Mouse (Mus musculus) mouse trophoblast stem cell (cell line): ENCODE data around the gene Hmmr.
"Not testable (repeated sequence)": the region's sequence is repeated elsewhere in the genome, so short reads cannot be mapped to it uniquely, and the experiment has no call there.

Experiments
- in situ Hi-C, 2 experiments: fragments of 300-500 bp; cut with MseI, MboI; formaldehyde crosslinking; loops; 2 replicates in 1 of 2; 3 replicates in 1 of 2; pipeline ENCODE4 v1.15.1; 2025

The Hmmr gene

GRCm38 (mm10) chr11:40733339-40734174, at the start of gene Hmmr, which contains the start of gene Nudcd2:
Gene Hmmr (minus strand): TSS chr11:40733422.
Gene Nudcd2 (plus strand): TSS chr11:40733667.
- in situ Hi-C loops: no loop called here

GRCm38 (mm10) chr11:40781857-40782256, 48.6 kb upstream of the Hmmr start:
- in situ Hi-C loops: no loop called here

- in situ Hi-C loops: no loop called here
Measured at GRCm38 (mm10) chr11:40775315-40776269, 42.4 kb upstream of the Hmmr start.

- in situ Hi-C loops: no loop called here
Measured at GRCm38 (mm10) chr11:40764690-40765089, 31.5 kb upstream of the Hmmr start.

GRCm38 (mm10) chr11:40763395-40763794, 30.2 kb upstream of the Hmmr start:
- in situ Hi-C loops: no loop called here

GRCm38 (mm10) chr11:40759896-40760295, 26.7 kb upstream of the Hmmr start:
- in situ Hi-C loops: no loop called here

GRCm38 (mm10) chr11:40755968-40756367, 22.7 kb upstream of the Hmmr start:
- in situ Hi-C loops: no loop called here

GRCm38 (mm10) chr11:40755109-40755627, 21.9 kb upstream of the Hmmr start, which contains the start of gene Ccng1:
Gene Ccng1 (minus strand): TSS chr11:40755311.
- in situ Hi-C loops: no loop called here

GRCm38 (mm10) chr11:40754664-40755107, 21.5 kb upstream of the Hmmr start:
- in situ Hi-C loops: no loop called here

- in situ Hi-C loops: no loop called here
Measured at GRCm38 (mm10) chr11:40753836-40754235, 20.6 kb upstream of the Hmmr start.

GRCm38 (mm10) chr11:40747716-40748115, 14.5 kb upstream of the Hmmr start:
- in situ Hi-C loops: no loop called here

GRCm38 (mm10) chr11:40746361-40746760, 13.1 kb upstream of the Hmmr start:
- in situ Hi-C loops: no loop called here

- in situ Hi-C loops: no loop called here
Measured at GRCm38 (mm10) chr11:40744348-40744747, 11.1 kb upstream of the Hmmr start.

- in situ Hi-C loops: no loop called here
Measured at GRCm38 (mm10) chr11:40741605-40742262, 8.5 kb upstream of the Hmmr start.

- in situ Hi-C loops: no loop called here
Measured at GRCm38 (mm10) chr11:40737369-40737768, 4.1 kb upstream of the Hmmr start.

- in situ Hi-C loops: no loop called here
Measured at GRCm38 (mm10) chr11:40734251-40734752, 1.1 kb upstream of the Hmmr start.

GRCm38 (mm10) chr11:40732997-40733338, 254 bp downstream of the Hmmr start:
- in situ Hi-C loops: no loop called here

- in situ Hi-C loops: no loop called here
Measured at GRCm38 (mm10) chr11:40718324-40718723, 14.9 kb downstream of the Hmmr start.

GRCm38 (mm10) chr11:40715524-40715923, 17.7 kb downstream of the Hmmr start:
- in situ Hi-C loops: no loop called here

- in situ Hi-C loops: no loop called here
Measured at GRCm38 (mm10) chr11:40713858-40714257, 19.4 kb downstream of the Hmmr start.

- in situ Hi-C loops: not testable (repeated sequence)
Measured at GRCm38 (mm10) chr11:40709899-40710298, 23.3 kb downstream of the Hmmr start.
